ENCODE assay signal across 15 mouse cellular contexts in the genomic region with DNA sequence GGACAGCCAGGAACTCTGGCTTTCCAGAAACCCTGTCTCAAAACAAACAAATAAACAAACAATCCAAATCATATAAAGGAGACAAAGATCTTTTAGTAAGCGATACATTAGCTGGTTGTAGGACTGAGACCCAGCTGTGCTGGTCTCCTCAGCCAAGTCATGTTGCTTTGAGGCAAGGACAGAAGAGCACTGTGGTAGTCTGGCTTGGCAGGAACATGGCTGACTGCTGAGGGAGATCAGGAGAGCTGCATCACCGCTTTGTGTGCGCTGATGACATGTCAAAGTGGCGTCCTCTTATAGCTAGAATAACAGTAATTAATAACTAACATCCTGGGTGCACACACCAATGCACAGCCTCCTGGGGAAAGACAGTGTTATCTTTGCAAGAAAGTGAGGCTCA.
"Had no signal": no experiment of that assay in that cellular context is flagged by ENCODE, and none has a peak within 500 bp of the region (broad histone marks: within the 10 kb centered on the region; RNA-seq: fewer than 3 reads in every experiment).

No protein-coding gene starts in this region.

- H3K9ac ChIP-seq: lung, embryonic 15.5 days; midbrain, embryonic 13.5 days; midbrain, embryonic 15.5 days; neural tube, embryonic 12.5 days had no signal

- H3K27me3 ChIP-seq: lung, embryonic 15.5 days; megakaryocyte, embryonic 14.5 days; midbrain, embryonic 13.5 days; midbrain, embryonic 15.5 days; neural tube, embryonic 12.5 days had no signal

- H3K36me3 ChIP-seq: lung, embryonic 15.5 days; midbrain, embryonic 13.5 days; midbrain, embryonic 15.5 days; neural tube, embryonic 12.5 days had no signal

- H3K27ac ChIP-seq: lung, embryonic 15.5 days; macrophage; midbrain, embryonic 13.5 days; midbrain, embryonic 15.5 days; neural tube, embryonic 12.5 days had no signal

- H3K9me3 ChIP-seq: lung, embryonic 15.5 days; megakaryocyte, embryonic 14.5 days; midbrain, embryonic 13.5 days; midbrain, embryonic 15.5 days; neural tube, embryonic 12.5 days had no signal

- DNase-seq: lung, adult 2 months; lung, postnatal 14 days; lung, postnatal 36 days; right cerebral cortex, postnatal 14 days; thymus, adult 18-20 months; thymus, postnatal 14 days; thymus, postnatal 36 days had no signal

- H3K4me1 ChIP-seq: midbrain, embryonic 13.5 days; midbrain, embryonic 15.5 days; neural tube, embryonic 12.5 days had no signal

- H3K4me2 ChIP-seq: lung, embryonic 15.5 days; midbrain, embryonic 11.5 days; midbrain, embryonic 13.5 days; midbrain, embryonic 15.5 days; neural tube, embryonic 12.5 days had no signal

- H3K4me3 ChIP-seq: lung, embryonic 15.5 days; megakaryocyte, embryonic 14.5 days; midbrain, embryonic 13.5 days; midbrain, embryonic 15.5 days; neural tube, embryonic 12.5 days had no signal

- ATAC-seq: lung, postnatal 0 days; midbrain, embryonic 13.5 days; midbrain, embryonic 15.5 days had no signal
